32 mouse cellular contexts compared by ENCODE assay signal in genomic region chr19:20366010-20366409, GRCm38 (mm10). TPM values are rescaled to one million over a fixed set of nuclear protein-coding genes. Genes with fewer than 3 reads are reported as not detected.
DNase-seq lines count a peak whose midpoint lies in the region; ATAC-seq and TF ChIP-seq lines count a peak whose summit lies in the region.
"Had no signal": no experiment of that assay in that cellular context is flagged by ENCODE, and none has a peak within 500 bp of the region (broad histone marks: within the 10 kb centered on the region; RNA-seq: fewer than 3 reads in every experiment).

No protein-coding gene starts in this region.

- 37% methylated on average over 2 of the region's 2 CpGs for WGBS in lung, embryonic 14.5 days
- WGBS in embryonic facial prominence, embryonic 14.5 days, result 25% methylated on average over 2 of the region's 2 CpGs
- WGBS in limb, embryonic 15.5 days, result 18% methylated on average over 2 of the region's 2 CpGs

- no peak overlapping the region for H3K4me2 ChIP-seq in lung, embryonic 14.5 days
- no peak overlapping the region for H3K4me2 ChIP-seq in embryonic facial prominence, embryonic 14.5 days (ENCODE audit: low read depth, low read length)
- no peak overlapping the region for H3K4me2 ChIP-seq in limb, embryonic 15.5 days
- H3K4me2 ChIP-seq: forebrain, embryonic 12.5 days; heart, embryonic 15.5 days; hindbrain, embryonic 13.5 days; liver, embryonic 15.5 days; midbrain, embryonic 13.5 days; stomach, embryonic 15.5 days had no signal

- no peak overlapping the region for H3K27ac ChIP-seq in lung, embryonic 14.5 days (ENCODE audit: low read depth)
- H3K27ac ChIP-seq in embryonic facial prominence, embryonic 14.5 days (replicated peaks; ENCODE audit: low read depth, low read length), result peak overlapping the region; percentile 80
- H3K27ac ChIP-seq in limb, embryonic 15.5 days, result no peak overlapping the region; the same call in 1 of the 2 replicates
- H3K27ac ChIP-seq: forebrain, embryonic 12.5 days; heart, embryonic 10.5 days; heart, embryonic 15.5 days; hindbrain, embryonic 13.5 days; left cerebral cortex, adult 2 months; liver, embryonic 15.5 days; midbrain, embryonic 13.5 days; stomach, embryonic 15.5 days had no signal

- no peak overlapping the region for H3K9ac ChIP-seq in lung, embryonic 14.5 days
- H3K9ac ChIP-seq in embryonic facial prominence, embryonic 14.5 days (ENCODE audit: low read depth, low read length), result no peak overlapping the region
- no peak overlapping the region for H3K9ac ChIP-seq in limb, embryonic 15.5 days
- H3K9ac ChIP-seq: forebrain, embryonic 12.5 days; heart, embryonic 15.5 days; hindbrain, embryonic 13.5 days; liver, embryonic 15.5 days; midbrain, embryonic 13.5 days; stomach, embryonic 15.5 days had no signal

- TF ChIP-seq CTCF in lung, embryonic 14.5 days (IDR thresholded peaks at IDR 0.05; ENCODE audit: low read depth), result no peak

- no peaks in the 10 kb centered on the region for H3K36me3 ChIP-seq in lung, embryonic 14.5 days (ENCODE audit: insufficient read depth)
- H3K36me3 ChIP-seq in embryonic facial prominence, embryonic 14.5 days (ENCODE audit: control insufficient read depth, insufficient read depth, low read length), result no peaks in the 10 kb centered on the region
- H3K36me3 ChIP-seq in limb, embryonic 15.5 days, result no peaks in the 10 kb centered on the region
- H3K36me3 ChIP-seq: forebrain, embryonic 12.5 days; heart, embryonic 10.5 days; heart, embryonic 15.5 days; hindbrain, embryonic 13.5 days; liver, embryonic 15.5 days; midbrain, embryonic 13.5 days; stomach, embryonic 15.5 days had no signal

- DNase-seq in lung, embryonic 14.5 days, result peak; percentile 26
- no peak for DNase-seq in lung, postnatal 10 days
- peak; percentile 92 for DNase-seq in NIH3T3 (ENCODE audit: low read depth)
- DNase-seq in embryonic facial prominence, embryonic 14.5 days (ENCODE audit: low spot score), result peak; percentile 88
- DNase-seq in gastrocnemius, postnatal 36 days, result no peak
- DNase-seq in right cerebral cortex, postnatal 14 days, result no peak
- no peak for DNase-seq in left cerebral cortex, adult 11 months (ENCODE audit: low spot score)
- DNase-seq: adrenal gland, postnatal 25 days; cerebellum, adult 11-12 months; cerebellum, adult 9-11 months; embryo, embryonic 11 days; gastrocnemius, postnatal 10 days; heart, postnatal 36 days; kidney, adult 9 months; kidney, postnatal 14 days; layer of hippocampus, adult 9-11 months; lung, postnatal 4 days; right cerebral cortex, postnatal 25 days; thymus, adult 18-20 months; thymus, postnatal 36 days had no signal

- H3K9me3 ChIP-seq in lung, embryonic 14.5 days (ENCODE audit: low read depth, low read length), result no peaks in the 10 kb centered on the region
- no peaks in the 10 kb centered on the region for H3K9me3 ChIP-seq in embryonic facial prominence, embryonic 14.5 days (ENCODE audit: control insufficient read depth, low read length)
- no peaks in the 10 kb centered on the region for H3K9me3 ChIP-seq in limb, embryonic 15.5 days
- H3K9me3 ChIP-seq: forebrain, embryonic 12.5 days; heart, embryonic 10.5 days; heart, embryonic 15.5 days; hindbrain, embryonic 13.5 days; liver, embryonic 15.5 days; midbrain, embryonic 13.5 days; stomach, embryonic 15.5 days had no signal

- H3K4me1 ChIP-seq in lung, embryonic 14.5 days (ENCODE audit: insufficient read depth), result no peaks in the 10 kb centered on the region
- H3K4me1 ChIP-seq in embryonic facial prominence, embryonic 14.5 days (ENCODE audit: control insufficient read depth, insufficient read depth, low read length), result peaks cover 10% of the 10 kb centered on the region; the same call in 1 of the 2 replicates
- H3K4me1 ChIP-seq in limb, embryonic 15.5 days, result no peaks in the 10 kb centered on the region
- H3K4me1 ChIP-seq: forebrain, embryonic 12.5 days; heart, embryonic 10.5 days; heart, embryonic 15.5 days; hindbrain, embryonic 13.5 days; liver, embryonic 15.5 days; midbrain, embryonic 13.5 days; stomach, embryonic 15.5 days had no signal

- no peak overlapping the region for H3K4me3 ChIP-seq in lung, embryonic 14.5 days (ENCODE audit: low read depth, low read length)
- H3K4me3 ChIP-seq in embryonic facial prominence, embryonic 14.5 days (ENCODE audit: low read depth, low read length), result no peak overlapping the region
- no peak overlapping the region for H3K4me3 ChIP-seq in limb, embryonic 15.5 days
- H3K4me3 ChIP-seq: erythroblast, embryonic 14.5 days; forebrain, embryonic 12.5 days; heart, embryonic 10.5 days; heart, embryonic 15.5 days; hindbrain, embryonic 13.5 days; left cerebral cortex, adult 2 months; liver, embryonic 15.5 days; midbrain, embryonic 13.5 days; stomach, embryonic 15.5 days had no signal

- ATAC-seq in lung, embryonic 14.5 days (ENCODE audit: insufficient read depth), result no peak
- ATAC-seq in embryonic facial prominence, embryonic 14.5 days (ENCODE audit: low read depth), result peak; percentile 75
- peak; percentile 75; the same call in 1 of the 2 replicates for ATAC-seq in limb, embryonic 15.5 days (ENCODE audit: insufficient number of reproducible peaks, low FRiP score, low TSS enrichment, low read depth)
- ATAC-seq: intestine, postnatal 0 days; midbrain, embryonic 13.5 days had no signal

- H3K27me3 ChIP-seq in lung, embryonic 14.5 days (ENCODE audit: insufficient read depth, low read length), result no peaks in the 10 kb centered on the region
- no peaks in the 10 kb centered on the region for H3K27me3 ChIP-seq in embryonic facial prominence, embryonic 14.5 days (replicated peaks; ENCODE audit: control insufficient read depth, insufficient read depth, low read length)
- H3K27me3 ChIP-seq in limb, embryonic 15.5 days, result no peaks in the 10 kb centered on the region
- H3K27me3 ChIP-seq: CH12.LX; forebrain, embryonic 12.5 days; heart, embryonic 15.5 days; hindbrain, embryonic 13.5 days; liver, embryonic 15.5 days; midbrain, embryonic 13.5 days; stomach, embryonic 15.5 days had no signal

- intact Hi-C loops in gastrocnemius, postnatal 36 days (cut with DNase I), result loop anchor here (10.0 kb wide), 1 partner anchor 399 kb away; no protein-coding TSS in a partner anchor

RNA-seq across cellular contexts. Expression of gene Anxa1, which starts 24.7 kb away (rescaled TPM):
- 91.5 and 111 TPM in 2 replicates for polyA plus RNA-seq in lung, embryonic 14.5 days (2014; fragmentation: Nextera tagmentation; extraction: Ambion mirVana)
- 248 and 345 TPM in 2 replicates for polyA plus RNA-seq in embryonic facial prominence, embryonic 14.5 days (2014; fragmentation: Nextera tagmentation; extraction: Ambion mirVana)
- 871 and 925 TPM in 2 replicates for polyA plus RNA-seq in limb, embryonic 15.5 days (2015; fragmentation: Nextera tagmentation; extraction: Ambion mirVana)
- 10 to 100 TPM; 14.8 to 16.1 TPM for total RNA-seq in gastrocnemius, postnatal 36 days (2021)
- polyA plus RNA-seq: erythroblast, embryonic 14.5 days had no signal

Comparison
In these comparisons a context has a peak if more than half of its experiments do, and no peak if none do; other contexts are left out.
1. DNase-seq: peak in lung, embryonic 14.5 days (single experiment), NIH3T3 (single experiment) and embryonic facial prominence, embryonic 14.5 days (single experiment); none in lung, postnatal 10 days (single experiment), gastrocnemius, postnatal 36 days (0 of 2), right cerebral cortex, postnatal 14 days (single experiment) and left cerebral cortex, adult 11 months (single experiment).